Mouse (Mus musculus): ENCODE measurements around the gene Vcpkmt. TPM values are rescaled to one million over a fixed set of nuclear protein-coding genes. Genes with fewer than 3 reads are reported as not detected.
"Not testable (repeated sequence)": the region's sequence is repeated elsewhere in the genome, so short reads cannot be mapped to it uniquely, and the experiment has no call there.

Vcpkmt gene
- 19.2 and 21.4 TPM in 2 replicates for polyA plus RNA-seq (2016; fragmentation: Nextera tagmentation; extraction: Ambion mirVana)

- under 1% methylated on average over 56 of the region's 56 CpGs for WGBS
- Histone ChIP-seq H3K4me3 (peak within 1 kb of the TSS; percentile 84), H3K4me2 (peak within 1 kb of the TSS; percentile 65), H3K9me3 (replicated peaks) (no peaks in the 10 kb centered on the region), H3K4me1 (replicated peaks) (peaks cover 23% of the 10 kb centered on the region), H3K9ac (peak within 1 kb of the TSS; percentile 83), H3K36me3 (peaks cover 46% of the 10 kb centered on the region), H3K27ac (ENCODE audit: poor library complexity, severe bottlenecking) (peak within 1 kb of the TSS; percentile 80), H3K27me3 (replicated peaks) (no peaks in the 10 kb centered on the region)
- ATAC-seq (ENCODE audit: insufficient number of reproducible peaks, low FRiP score): peak; percentile 96
These were observed at the start of gene Vcpkmt for GRCm38 (mm10) chr12:69582613-69583269. TSS of gene Vcpkmt (minus strand) at chr12:69583028.

GRCm38 (mm10) chr12:69618590-69618989, 35.8 kb upstream of the Vcpkmt start:
- H3K4me2 ChIP-seq; H3K9ac ChIP-seq; H3K4me3 ChIP-seq; H3K9me3 ChIP-seq (replicated peaks); ATAC-seq (ENCODE audit: insufficient number of reproducible peaks, low FRiP score); H3K27ac ChIP-seq (ENCODE audit: poor library complexity, severe bottlenecking); H3K27me3 ChIP-seq (replicated peaks); H3K4me1 ChIP-seq (replicated peaks): not testable (repeated sequence)
- WGBS: 53% methylated on average over 5 of the region's 5 CpGs
- H3K36me3 ChIP-seq: peaks cover 38% of the 10 kb centered on the region

GRCm38 (mm10) chr12:69604367-69604766, 21.5 kb upstream of the Vcpkmt start:
- Histone ChIP-seq H3K4me3 (no peak overlapping the region), H3K9me3 (replicated peaks) (no peaks in the 10 kb centered on the region), H3K4me2 (no peak overlapping the region), H3K4me1 (replicated peaks) (no peaks in the 10 kb centered on the region), H3K36me3 (peaks cover 38% of the 10 kb centered on the region), H3K9ac (no peak overlapping the region), H3K27ac (ENCODE audit: poor library complexity, severe bottlenecking) (no peak overlapping the region), H3K27me3 (replicated peaks) (no peaks in the 10 kb centered on the region)
- no peak for ATAC-seq (ENCODE audit: insufficient number of reproducible peaks, low FRiP score)
- WGBS: 88% methylated on average over 2 of the region's 2 CpGs

GRCm38 (mm10) chr12:69597446-69597845, 14.6 kb upstream of the Vcpkmt start:
- no peak overlapping the region for H3K4me2 ChIP-seq
- 85% methylated on average over 4 of the region's 4 CpGs for WGBS
- no peaks in the 10 kb centered on the region for H3K4me1 ChIP-seq (replicated peaks)
- ATAC-seq (ENCODE audit: insufficient number of reproducible peaks, low FRiP score): no peak
- no peak overlapping the region for H3K27ac ChIP-seq (ENCODE audit: poor library complexity, severe bottlenecking)
- no peak overlapping the region for H3K4me3 ChIP-seq
- H3K9ac ChIP-seq: no peak overlapping the region
- no peaks in the 10 kb centered on the region for H3K27me3 ChIP-seq (replicated peaks)
- no peaks in the 10 kb centered on the region for H3K9me3 ChIP-seq (replicated peaks)
- H3K36me3 ChIP-seq: peaks cover 24% of the 10 kb centered on the region

GRCm38 (mm10) chr12:69593130-69593529, 10.3 kb upstream of the Vcpkmt start:
- Histone ChIP-seq H3K4me1 (replicated peaks) (no peaks in the 10 kb centered on the region), H3K9me3 (replicated peaks) (no peaks in the 10 kb centered on the region), H3K27ac (ENCODE audit: poor library complexity, severe bottlenecking) (no peak overlapping the region), H3K27me3 (replicated peaks) (no peaks in the 10 kb centered on the region), H3K4me2 (no peak overlapping the region), H3K4me3 (no peak overlapping the region), H3K36me3 (peaks cover 44% of the 10 kb centered on the region), H3K9ac (no peak overlapping the region)
- WGBS: 81% methylated on average over 5 of the region's 5 CpGs
- ATAC-seq (ENCODE audit: insufficient number of reproducible peaks, low FRiP score): no peak

GRCm38 (mm10) chr12:69583270-69583629, 422 bp upstream of the Vcpkmt start:
- H3K36me3 ChIP-seq: peaks cover 46% of the 10 kb centered on the region
- peak overlapping the region; percentile 65 for H3K4me2 ChIP-seq
- no peak; the same call in 1 of the 2 replicates for ATAC-seq (ENCODE audit: insufficient number of reproducible peaks, low FRiP score)
- H3K9ac ChIP-seq: peak overlapping the region; percentile 83
- peak overlapping the region; percentile 80 for H3K27ac ChIP-seq (ENCODE audit: poor library complexity, severe bottlenecking)
- peaks cover 23% of the 10 kb centered on the region for H3K4me1 ChIP-seq (replicated peaks)
- H3K9me3 ChIP-seq (replicated peaks): no peaks in the 10 kb centered on the region
- H3K4me3 ChIP-seq: peak overlapping the region; percentile 84
- WGBS: 38% methylated on average over 5 of the region's 5 CpGs
- H3K27me3 ChIP-seq (replicated peaks): no peaks in the 10 kb centered on the region

- Histone ChIP-seq H3K27ac (ENCODE audit: poor library complexity, severe bottlenecking) (peak overlapping the region; percentile 80), H3K4me2 (peak overlapping the region; percentile 65), H3K4me1 (replicated peaks) (peaks cover 23% of the 10 kb centered on the region), H3K9me3 (replicated peaks) (no peaks in the 10 kb centered on the region), H3K27me3 (replicated peaks) (no peaks in the 10 kb centered on the region), H3K36me3 (peaks cover 49% of the 10 kb centered on the region), H3K9ac (peak overlapping the region; percentile 83), H3K4me3 (peak overlapping the region; percentile 84)
- 27% methylated on average over 9 of the region's 9 CpGs for WGBS
- ATAC-seq (ENCODE audit: insufficient number of reproducible peaks, low FRiP score): no peak
These were observed 614 bp downstream of the Vcpkmt start for GRCm38 (mm10) chr12:69582216-69582612.

GRCm38 (mm10) chr12:69579623-69580022, 3.2 kb downstream of the Vcpkmt start:
- Histone ChIP-seq H3K9me3 (replicated peaks) (no peaks in the 10 kb centered on the region), H3K4me1 (replicated peaks) (peaks cover 23% of the 10 kb centered on the region), H3K36me3 (peaks cover 41% of the 10 kb centered on the region), H3K27me3 (replicated peaks) (no peaks in the 10 kb centered on the region), H3K9ac (no peak overlapping the region), H3K4me2 (no peak overlapping the region), H3K27ac (ENCODE audit: poor library complexity, severe bottlenecking) (no peak overlapping the region), H3K4me3 (no peak overlapping the region)
- ATAC-seq (ENCODE audit: insufficient number of reproducible peaks, low FRiP score): no peak
- 53% methylated on average over 5 of the region's 5 CpGs for WGBS

GRCm38 (mm10) chr12:69576120-69576627, 6.7 kb downstream of the Vcpkmt start:
- Histone ChIP-seq H3K27me3 (replicated peaks) (no peaks in the 10 kb centered on the region), H3K9ac (no peak overlapping the region), H3K9me3 (replicated peaks) (no peaks in the 10 kb centered on the region), H3K36me3 (peaks cover 38% of the 10 kb centered on the region), H3K4me1 (replicated peaks) (peaks cover 10% of the 10 kb centered on the region; the same call in 1 of the 2 replicates), H3K27ac (ENCODE audit: poor library complexity, severe bottlenecking) (no peak overlapping the region), H3K4me2 (no peak overlapping the region), H3K4me3 (no peak overlapping the region)
- ATAC-seq (ENCODE audit: insufficient number of reproducible peaks, low FRiP score): no peak
- WGBS: 82% methylated on average over 9 of the region's 9 CpGs

GRCm38 (mm10) chr12:69573916-69574881, 8.6 kb downstream of the Vcpkmt start:
- Histone ChIP-seq H3K27ac (ENCODE audit: poor library complexity, severe bottlenecking) (no peak overlapping the region; the same call in 1 of the 2 replicates), H3K4me3 (peak overlapping the region; percentile 33), H3K4me2 (peak overlapping the region; percentile 60), H3K36me3 (peaks cover 31% of the 10 kb centered on the region), H3K9me3 (replicated peaks) (no peaks in the 10 kb centered on the region), H3K27me3 (replicated peaks) (no peaks in the 10 kb centered on the region), H3K4me1 (replicated peaks) (no peaks in the 10 kb centered on the region), H3K9ac (peak overlapping the region; percentile 54; the same call in 1 of the 2 replicates)
- ATAC-seq (ENCODE audit: insufficient number of reproducible peaks, low FRiP score): no peak
- 23% methylated on average over 17 of the region's 17 CpGs for WGBS

GRCm38 (mm10) chr12:69573271-69573670, 9.6 kb downstream of the Vcpkmt start:
- peaks cover 23% of the 10 kb centered on the region for H3K36me3 ChIP-seq
- no peak overlapping the region for H3K4me3 ChIP-seq
- whole genome bisulfite sequencing: 91% methylated on average over 8 of the region's 8 CpGs
- no peak overlapping the region for H3K4me2 ChIP-seq
- no peak for ATAC-seq (ENCODE audit: insufficient number of reproducible peaks, low FRiP score)
- H3K27ac ChIP-seq (ENCODE audit: poor library complexity, severe bottlenecking): no peak overlapping the region
- no peaks in the 10 kb centered on the region for H3K9me3 ChIP-seq (replicated peaks)
- H3K4me1 ChIP-seq (replicated peaks): no peaks in the 10 kb centered on the region
- H3K27me3 ChIP-seq (replicated peaks): no peaks in the 10 kb centered on the region
- no peak overlapping the region for H3K9ac ChIP-seq
